Mouse (Mus musculus) hindbrain, embryonic 12.5 days (tissue): Measurements from ENCODE around the gene Insr. TPM values are rescaled to one million over a fixed set of nuclear protein-coding genes. Genes with fewer than 3 reads are reported as not detected.

Source experiments
- ATAC-seq: fragments of 200-750 bp; cut with Nextera tagmentation; 2 replicates; pipeline ENCODE4 v1.8.0; 2017; ENCODE audit warnings: moderate TSS enrichment; ENCODE audit not compliant: low FRiP score
- H3K27ac ChIP-seq: fragments of 300-500 bp; sonication (generic); 2 replicates; pipeline ENCODE4 v1.5.1; 2016; ENCODE audit warnings: mild to moderate bottlenecking
- H3K27me3 ChIP-seq: fragments of 300-500 bp; sonication (generic); 2 replicates; pipeline ENCODE4 v1.6.1; 2016; ENCODE audit warnings: mild to moderate bottlenecking
- H3K36me3 ChIP-seq: fragments of 300-500 bp; sonication (generic); 2 replicates; pipeline ENCODE4 v1.6.1; 2016; ENCODE audit warnings: mild to moderate bottlenecking
- H3K4me1 ChIP-seq: fragments of 300-500 bp; sonication (generic); 2 replicates; pipeline ENCODE4 v1.6.1; 2016
- H3K4me2 ChIP-seq: fragments of 300-500 bp; sonication (generic); replicated peaks from 2 replicates; pipeline ENCODE4 v1.6.1; 2016; ENCODE audit warnings: mild to moderate bottlenecking
- H3K4me3 ChIP-seq: fragments of 300-500 bp; sonication (generic); 2 replicates; pipeline ENCODE4 v1.5.1; 2016; ENCODE audit warnings: mild to moderate bottlenecking
- H3K9ac ChIP-seq: fragments of 300-500 bp; sonication (generic); 2 replicates; pipeline ENCODE4 v1.6.1; 2016; ENCODE audit warnings: mild to moderate bottlenecking, moderate library complexity
- H3K9me3 ChIP-seq: fragments of 300-500 bp; sonication (generic); replicated peaks from 2 replicates; pipeline ENCODE4 v1.6.1; 2016; ENCODE audit warnings: mild to moderate bottlenecking
- WGBS: fragments of 180-500 bp; shearing (Covaris S2); methylation state at CpG from one replicate; pipeline ENCODE4 v1.1.7; 2016; 5-methylcytosine and 5-hydroxymethylcytosine counted together
- polyA plus RNA-seq: library from polyadenylated mRNA; unstranded; fragments of >200 nt; fragmentation: Nextera tagmentation; extraction: Ambion mirVana; gene quantifications from 2 replicates; pipeline ENCODE4 v1.2.1, GENCODE M21; 2016

Gene Insr
- polyA plus RNA-seq, 1 experiment from 2014 or later, result 49.0 TPM

DNA sequence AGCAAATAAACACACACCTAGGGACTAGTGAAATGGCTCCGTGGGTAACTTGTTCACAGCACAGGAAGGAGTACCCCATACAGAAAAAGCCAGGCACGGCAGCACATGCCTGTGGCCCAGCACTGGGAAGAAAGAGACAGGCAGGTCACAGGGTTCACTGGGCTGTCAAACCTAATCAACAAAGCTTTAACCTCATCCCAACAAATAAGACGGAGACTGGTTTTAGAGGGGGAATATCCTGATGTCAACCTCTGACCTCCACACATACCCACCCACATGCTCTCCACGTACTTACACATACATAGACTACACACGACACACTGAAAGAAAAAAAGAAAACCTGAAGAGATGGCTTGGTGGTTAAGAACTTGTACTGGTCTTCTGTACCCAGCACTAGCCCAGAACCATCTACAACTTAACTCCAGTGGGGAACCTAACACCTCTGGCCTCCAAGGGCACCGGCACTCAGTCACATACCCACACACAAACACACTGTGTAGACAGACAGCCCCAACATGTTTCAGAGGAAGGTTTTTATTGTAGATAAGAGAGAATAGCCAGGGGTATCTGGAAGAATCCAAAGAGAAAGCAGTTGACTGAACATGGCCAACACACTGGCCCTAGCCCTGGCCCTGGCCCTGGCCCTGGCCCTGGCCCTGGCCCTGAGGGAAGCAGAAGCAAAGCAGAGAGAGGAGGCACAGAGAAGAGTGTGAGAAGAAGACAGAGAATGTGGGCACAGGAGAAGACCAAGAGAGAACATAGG, 12.6 kb downstream of the Insr start:
- no peak overlapping the region for H3K27ac ChIP-seq
- peaks cover 7% of the 10 kb centered on the region for H3K36me3 ChIP-seq
- H3K9me3 ChIP-seq, result no peaks in the 10 kb centered on the region
- 73% methylated on average over 6 of the region's 6 CpGs for WGBS
- H3K4me3 ChIP-seq, result no peak overlapping the region
- H3K4me1 ChIP-seq, result no peaks in the 10 kb centered on the region
- H3K27me3 ChIP-seq, result no peaks in the 10 kb centered on the region
- no peak overlapping the region for H3K9ac ChIP-seq
- H3K4me2 ChIP-seq, result no peak overlapping the region
- ATAC-seq, result no peak

DNA sequence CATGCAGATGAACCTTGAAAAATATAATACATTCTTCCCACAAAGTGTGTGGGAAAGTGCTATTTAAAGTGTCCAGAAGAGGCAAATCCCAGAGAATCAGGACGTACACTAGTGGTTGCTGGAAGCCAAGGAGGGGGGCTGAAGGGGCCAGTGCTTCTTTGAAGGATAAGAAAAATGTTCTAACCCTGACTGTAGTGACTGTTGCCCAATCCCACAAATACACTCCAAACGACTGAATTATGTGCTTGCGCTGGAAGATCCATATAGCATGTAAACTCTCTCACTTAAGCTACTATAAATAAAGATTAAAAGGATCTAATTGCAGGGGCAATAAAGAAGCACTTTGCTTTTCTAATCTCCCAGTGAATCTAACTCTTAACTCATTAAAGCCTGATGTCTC, 14.2 kb downstream of the Insr start:
- Histone ChIP-seq H3K9ac (no peak overlapping the region), H3K36me3 (peaks cover 7% of the 10 kb centered on the region), H3K27me3 (no peaks in the 10 kb centered on the region), H3K4me1 (no peaks in the 10 kb centered on the region), H3K9me3 (no peaks in the 10 kb centered on the region), H3K4me3 (no peak overlapping the region), H3K4me2 (no peak overlapping the region), H3K27ac (no peak overlapping the region)
- no peak for ATAC-seq
- 90% methylated on average over 3 of the region's 3 CpGs for WGBS

DNA sequence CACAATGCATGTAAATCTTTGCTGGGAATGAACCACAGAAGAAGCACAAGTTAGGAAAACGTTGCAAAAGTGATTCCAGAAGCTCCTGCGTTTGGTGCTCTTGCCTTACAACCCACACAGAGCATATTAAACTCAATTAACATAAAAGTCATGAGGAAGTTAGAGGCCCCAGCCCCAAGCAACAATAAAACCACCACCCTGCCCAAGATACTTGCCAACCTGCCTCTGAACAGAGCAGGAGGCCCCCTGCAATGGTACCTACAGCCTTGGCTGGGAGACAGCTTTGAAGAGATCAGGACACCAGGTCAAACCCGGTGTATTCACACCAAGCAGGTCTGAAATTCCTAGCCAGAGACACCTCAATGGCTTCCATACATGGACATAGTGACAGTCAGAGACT, 16.6 kb downstream of the Insr start:
- no peaks in the 10 kb centered on the region for H3K4me1 ChIP-seq
- ATAC-seq, result no peak
- no peak overlapping the region for H3K27ac ChIP-seq
- H3K9ac ChIP-seq, result no peak overlapping the region
- peaks cover 18% of the 10 kb centered on the region for H3K36me3 ChIP-seq
- H3K9me3 ChIP-seq, result no peaks in the 10 kb centered on the region
- no peaks in the 10 kb centered on the region for H3K27me3 ChIP-seq
- H3K4me3 ChIP-seq, result no peak overlapping the region
- WGBS, result 92% methylated on average over 3 of the region's 3 CpGs
- no peak overlapping the region for H3K4me2 ChIP-seq

DNA sequence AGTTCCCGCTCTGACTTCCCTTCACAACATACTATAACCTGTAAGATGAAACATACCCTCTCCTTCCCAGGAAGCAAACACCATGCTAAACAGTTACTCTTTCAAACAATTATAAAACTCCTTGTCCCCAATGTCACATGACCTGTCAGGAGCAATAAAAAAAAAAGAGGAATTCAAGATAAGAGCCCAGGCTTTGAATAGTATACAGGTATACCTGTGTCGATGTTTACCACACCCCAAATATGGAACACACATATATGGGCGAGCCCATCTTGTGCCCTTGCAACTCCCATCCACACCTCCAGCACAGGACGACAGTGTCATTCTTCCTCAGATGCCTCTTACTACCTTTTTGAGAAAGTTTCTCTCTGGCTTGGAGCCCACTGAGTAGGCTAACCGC, 18.3 kb downstream of the Insr start:
- Histone ChIP-seq H3K4me3 (no peak overlapping the region), H3K4me1 (no peaks in the 10 kb centered on the region), H3K36me3 (peaks cover 23% of the 10 kb centered on the region), H3K9me3 (no peaks in the 10 kb centered on the region), H3K27me3 (no peaks in the 10 kb centered on the region), H3K9ac (no peak overlapping the region), H3K4me2 (no peak overlapping the region), H3K27ac (no peak overlapping the region)
- no peak for ATAC-seq
- 92% methylated on average over 5 of the region's 5 CpGs for WGBS

DNA sequence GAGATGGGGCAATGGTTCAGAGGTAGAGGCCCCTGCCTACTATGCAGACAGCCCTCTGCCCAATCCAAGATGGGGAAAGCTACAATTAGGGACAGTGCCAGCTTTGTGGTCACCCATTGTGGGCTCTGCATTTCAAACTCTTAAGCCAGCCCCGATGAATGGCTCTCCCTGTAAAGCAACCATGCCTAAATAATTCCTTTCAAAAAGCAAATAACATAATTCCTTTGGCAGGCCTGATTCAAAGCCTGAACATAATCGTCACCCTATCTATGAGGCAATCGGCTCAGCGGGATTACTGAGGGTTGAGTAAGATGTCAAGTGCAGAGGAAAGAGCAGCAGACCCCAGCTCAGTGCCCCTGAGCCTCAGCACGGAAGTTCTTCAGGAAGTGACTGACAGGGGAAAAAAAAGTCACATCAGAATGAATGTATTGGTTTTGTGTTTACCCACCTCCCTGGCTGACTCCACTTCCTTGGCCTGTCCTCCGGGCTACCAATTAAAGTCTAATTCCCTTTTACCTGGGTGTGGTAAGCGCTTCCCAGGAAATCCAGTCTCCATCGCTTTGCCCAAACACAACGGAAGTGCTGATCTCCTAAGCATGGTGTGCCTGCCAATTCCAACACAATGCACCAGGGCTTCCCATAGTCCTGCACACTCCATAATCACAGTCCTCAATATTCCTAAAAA, 19.1 kb downstream of the Insr start:
- H3K36me3 ChIP-seq, result peaks cover 25% of the 10 kb centered on the region
- H3K9me3 ChIP-seq, result no peaks in the 10 kb centered on the region
- H3K27ac ChIP-seq, result no peak overlapping the region
- H3K9ac ChIP-seq, result no peak overlapping the region
- no peaks in the 10 kb centered on the region for H3K27me3 ChIP-seq
- ATAC-seq, result 0 out of 2 replicates have a peak, but pooled peaks have one; percentile 28
- H3K4me3 ChIP-seq, result no peak overlapping the region
- no peak overlapping the region for H3K4me2 ChIP-seq
- 74% methylated on average over 9 of the region's 9 CpGs for WGBS
- H3K4me1 ChIP-seq, result no peaks in the 10 kb centered on the region

DNA sequence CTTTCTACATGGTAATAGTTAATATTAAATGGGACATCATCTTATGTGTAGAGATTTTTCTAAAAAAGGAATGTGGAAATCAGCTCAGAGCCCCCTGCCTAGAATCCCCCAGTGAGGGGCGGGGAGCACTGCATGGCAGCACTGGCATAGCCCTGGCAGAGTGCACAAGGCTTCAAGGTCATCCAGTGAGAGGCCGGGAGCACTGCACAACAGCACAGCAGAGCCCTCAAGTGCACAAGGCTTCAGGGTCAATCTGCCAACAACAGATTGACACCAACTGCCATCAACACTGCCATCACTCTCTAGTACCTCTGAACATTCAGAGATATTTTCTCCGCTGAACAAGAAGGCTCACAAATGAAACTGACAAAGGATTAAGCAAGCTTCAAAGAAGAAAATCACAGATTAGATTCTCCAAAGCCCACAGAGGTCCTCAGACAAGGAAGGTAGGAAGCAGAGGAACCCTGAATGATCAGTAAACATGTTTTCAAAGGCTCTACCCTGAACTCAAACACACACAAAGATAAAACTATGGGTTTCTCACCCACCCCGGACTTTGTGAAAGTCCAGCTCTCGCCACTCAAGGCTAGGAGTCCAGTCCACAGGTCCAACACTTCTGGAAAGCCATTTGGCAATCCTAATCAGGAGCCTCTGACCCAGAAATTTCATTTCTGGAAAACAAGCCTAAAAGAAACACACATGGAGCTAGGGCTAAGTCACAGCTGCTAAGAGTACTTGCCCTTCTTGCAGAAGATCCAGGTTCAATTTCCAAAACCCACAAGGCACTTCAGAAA, 23.1 kb downstream of the Insr start:
- Histone ChIP-seq H3K4me3 (no peak overlapping the region), H3K4me2 (no peak overlapping the region), H3K4me1 (no peaks in the 10 kb centered on the region), H3K9ac (no peak overlapping the region), H3K9me3 (no peaks in the 10 kb centered on the region), H3K27ac (no peak overlapping the region), H3K36me3 (peaks cover 29% of the 10 kb centered on the region), H3K27me3 (no peaks in the 10 kb centered on the region)
- ATAC-seq, result no peak
- WGBS, result 91% methylated on average over 5 of the region's 5 CpGs

DNA sequence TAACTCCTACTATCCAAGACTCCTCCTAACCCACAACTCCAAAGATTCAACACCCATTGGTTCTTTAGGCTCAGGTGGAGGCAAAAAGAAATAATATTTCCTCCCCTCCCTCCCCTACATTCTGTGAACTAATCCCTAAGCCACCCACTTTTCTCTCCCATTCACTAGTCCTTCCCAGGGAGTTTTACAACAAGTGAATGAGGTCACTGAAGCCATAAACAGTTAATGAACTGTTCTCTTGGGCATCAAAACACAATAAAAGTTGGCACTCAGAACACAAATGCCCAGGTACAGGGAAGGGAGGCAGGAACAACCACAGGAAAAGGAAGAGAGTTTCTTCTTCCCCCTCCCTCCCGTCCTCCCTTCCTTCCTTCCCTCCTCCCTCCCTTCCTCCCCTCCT, 24.1 kb downstream of the Insr start:
- no peak overlapping the region for H3K9ac ChIP-seq
- no peak overlapping the region for H3K4me2 ChIP-seq
- H3K36me3 ChIP-seq, result peaks cover 35% of the 10 kb centered on the region
- 92% methylated on average over 1 of the region's 1 CpGs for WGBS
- H3K4me1 ChIP-seq, result no peaks in the 10 kb centered on the region
- ATAC-seq, result no peak
- H3K4me3 ChIP-seq, result no peak overlapping the region
- H3K27ac ChIP-seq, result no peak overlapping the region
- no peaks in the 10 kb centered on the region for H3K27me3 ChIP-seq
- no peaks in the 10 kb centered on the region for H3K9me3 ChIP-seq

DNA sequence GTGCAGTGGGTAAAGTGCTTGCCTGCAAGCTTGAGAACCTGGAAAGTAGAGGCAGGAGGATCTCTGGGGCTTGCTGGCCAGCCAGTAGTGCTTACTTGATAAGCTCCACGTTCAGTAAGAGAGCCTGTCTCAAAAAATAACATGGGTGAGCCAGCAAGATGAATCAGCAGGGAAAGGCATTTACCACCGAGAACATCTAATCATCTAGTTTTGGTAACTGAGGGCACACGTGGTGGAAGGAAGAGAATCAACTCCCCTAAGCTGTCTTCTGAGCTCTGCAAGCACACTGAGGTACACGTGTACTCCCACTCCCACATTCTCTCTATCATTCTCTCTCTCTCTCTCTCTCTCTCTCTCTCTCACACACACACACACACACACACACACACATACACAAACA, 26.2 kb downstream of the Insr start:
- H3K36me3 ChIP-seq, result peaks cover 28% of the 10 kb centered on the region
- 84% methylated on average over 4 of the region's 4 CpGs for WGBS
- no peak for ATAC-seq

DNA sequence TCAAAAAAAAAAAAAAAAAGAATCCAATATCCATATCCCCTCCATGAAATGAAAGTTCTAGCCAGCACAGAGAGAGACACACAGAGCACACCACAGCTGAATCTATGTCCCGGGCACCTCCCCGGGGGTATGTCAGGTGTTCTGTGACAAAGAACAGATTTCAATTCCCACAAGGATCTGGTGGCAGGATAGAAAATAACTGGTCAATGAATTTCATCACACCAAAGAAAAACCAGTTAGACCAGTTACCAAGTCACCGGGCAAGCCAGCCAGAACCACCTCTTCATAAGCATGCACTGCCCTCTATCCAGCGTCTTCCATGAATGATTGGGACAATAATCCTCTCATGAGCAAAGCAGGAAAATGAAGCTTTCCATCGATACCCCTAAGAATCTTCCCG, 26.8 kb downstream of the Insr start:
- Histone ChIP-seq H3K27ac (no peak overlapping the region), H3K9ac (no peak overlapping the region), H3K4me3 (no peak overlapping the region), H3K9me3 (no peaks in the 10 kb centered on the region), H3K4me1 (no peaks in the 10 kb centered on the region), H3K36me3 (peaks cover 22% of the 10 kb centered on the region; the same call in 1 of the 2 replicates), H3K27me3 (no peaks in the 10 kb centered on the region), H3K4me2 (no peak overlapping the region)
- 96% methylated on average over 6 of the region's 6 CpGs for WGBS
- no peak for ATAC-seq

More for the DNA sequence above, 26.2 kb downstream of the Insr start:
- H3K4me1 ChIP-seq, result no peaks in the 10 kb centered on the region
- H3K4me3 ChIP-seq, result no peak overlapping the region
- no peaks in the 10 kb centered on the region for H3K9me3 ChIP-seq
- no peaks in the 10 kb centered on the region for H3K27me3 ChIP-seq
- no peak overlapping the region for H3K4me2 ChIP-seq
- no peak overlapping the region for H3K9ac ChIP-seq
- H3K27ac ChIP-seq, result no peak overlapping the region

DNA sequence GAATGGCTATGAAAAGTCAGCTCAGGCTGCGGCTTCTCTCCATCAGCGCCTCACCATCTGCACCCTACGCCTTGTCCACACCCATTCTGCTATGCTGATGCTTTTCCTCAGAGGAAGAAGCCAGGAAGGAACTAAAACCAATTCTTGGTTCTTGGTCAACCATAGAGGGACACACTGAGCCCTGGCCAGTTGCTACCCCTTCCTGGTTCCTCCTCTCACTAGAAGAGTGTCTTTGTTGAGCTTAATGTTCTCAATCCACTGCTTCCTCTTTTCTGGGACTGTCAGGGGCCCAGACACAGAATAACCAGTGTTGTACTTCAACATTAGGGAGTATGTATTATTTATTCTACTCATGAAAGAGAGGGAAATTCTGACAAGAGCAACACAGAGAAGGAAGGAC, 28.3 kb downstream of the Insr start:
- H3K27ac ChIP-seq, result no peak overlapping the region
- no peaks in the 10 kb centered on the region for H3K4me1 ChIP-seq
- no peaks in the 10 kb centered on the region for H3K9me3 ChIP-seq
- no peak overlapping the region for H3K4me2 ChIP-seq
- no peak overlapping the region for H3K4me3 ChIP-seq
- peaks cover 19% of the 10 kb centered on the region; the same call in 1 of the 2 replicates for H3K36me3 ChIP-seq
- no peak for ATAC-seq
- no peak overlapping the region for H3K9ac ChIP-seq
- no peaks in the 10 kb centered on the region for H3K27me3 ChIP-seq
- WGBS, result 99% methylated on average over 3 of the region's 3 CpGs

DNA sequence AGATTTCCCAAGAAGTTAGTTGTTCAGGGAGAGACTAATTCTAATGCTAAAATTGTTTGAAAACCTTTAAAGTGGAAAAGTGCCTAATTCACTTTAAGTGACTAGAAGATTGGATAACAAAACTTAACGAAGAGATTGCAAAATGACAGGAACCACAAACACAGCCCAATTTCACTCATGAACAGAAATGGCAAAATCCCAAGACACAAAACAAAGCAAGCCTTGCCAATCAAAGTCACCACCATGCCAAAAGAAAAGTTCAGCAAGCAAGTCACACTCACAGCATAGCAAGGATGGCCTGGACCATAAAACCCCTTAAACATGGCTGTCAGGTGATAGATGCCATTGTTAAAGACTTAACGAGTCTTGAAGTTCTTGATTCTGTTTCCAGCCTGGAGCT, 29.5 kb downstream of the Insr start:
- 88% methylated on average over 2 of the region's 2 CpGs for WGBS
- Histone ChIP-seq H3K27me3 (no peaks in the 10 kb centered on the region), H3K4me1 (no peaks in the 10 kb centered on the region), H3K27ac (no peak overlapping the region), H3K4me3 (no peak overlapping the region), H3K4me2 (no peak overlapping the region), H3K36me3 (peaks cover 14% of the 10 kb centered on the region; the same call in 1 of the 2 replicates), H3K9me3 (0 out of 2 replicates have a peak, but pooled peaks cover 2% of the 10 kb centered on the region), H3K9ac (no peak overlapping the region)
- ATAC-seq, result no peak

DNA sequence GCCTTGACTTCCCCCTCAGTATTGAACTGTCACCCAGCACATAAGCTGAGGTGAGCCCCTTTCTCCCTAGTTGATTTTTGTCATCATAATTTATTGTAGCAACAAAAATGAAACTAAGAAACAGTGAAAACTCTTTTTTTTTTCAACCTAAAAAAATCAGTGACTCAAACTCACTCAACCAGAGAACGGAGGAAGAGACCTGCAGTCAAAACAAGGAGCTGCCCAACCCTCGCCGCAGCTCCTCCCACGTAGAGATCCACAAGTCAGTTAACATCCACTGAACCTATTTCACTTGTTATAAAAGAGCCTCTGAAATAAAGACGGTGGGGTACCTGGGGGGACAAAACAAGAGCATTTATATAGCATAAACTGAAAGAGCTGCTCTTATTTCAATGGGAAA, 30.7 kb downstream of the Insr start:
- no peak for ATAC-seq
- Histone ChIP-seq H3K9ac (no peak overlapping the region), H3K4me2 (no peak overlapping the region), H3K4me1 (no peaks in the 10 kb centered on the region), H3K27ac (no peak overlapping the region), H3K4me3 (no peak overlapping the region), H3K36me3 (peaks cover 13% of the 10 kb centered on the region; the same call in 1 of the 2 replicates), H3K9me3 (0 out of 2 replicates have a peak, but pooled peaks cover 2% of the 10 kb centered on the region), H3K27me3 (no peaks in the 10 kb centered on the region)
- WGBS, result 89% methylated on average over 5 of the region's 5 CpGs
